Mouse (Mus musculus) T-helper 2 cell (primary cell): ENCODE results near the gene Serpinb6a.

Experiments used
- in situ Hi-C: fragments of 300-600 bp; cut with MboI, MseI; formaldehyde crosslinking; loops from one replicate; pipeline ENCODE4 v1.15.1; 2025; ENCODE audit warnings: high pct_unique_total_duplicates

Serpinb6a gene

GRCm38 (mm10) chr13:33921699-33922098 lies 80.9 kb downstream of the Serpinb6a start:
- in situ Hi-C loops = no loop called here

GRCm38 (mm10) chr13:33921041-33921440 lies 81.6 kb downstream of the Serpinb6a start:
- in situ Hi-C loops = no loop called here

GRCm38 (mm10) chr13:33906821-33907220 lies 95.8 kb downstream of the Serpinb6a start:
- in situ Hi-C loops = loop anchor here (10.0 kb wide), 2 partner anchors 468 to 1052 kb away; partner anchors contain the start of gene Serpinb1a

GRCm38 (mm10) chr13:33905176-33905954 lies 97.2 kb downstream of the Serpinb6a start, which contains the start of gene Serpinb6c:
Gene Serpinb6c, minus strand, starts transcription at chr13:33905708.
- in situ Hi-C loops = loop anchor here (10.0 kb wide), 2 partner anchors 469 to 1051 kb away; partner anchors contain the start of gene Serpinb1a

- in situ Hi-C loops = loop anchor here (10.0 kb wide), 2 partner anchors 472 to 1048 kb away; partner anchors contain the start of gene Serpinb1a
Measured at GRCm38 (mm10) chr13:33903290-33903689, 99.3 kb downstream of the Serpinb6a start.

- in situ Hi-C loops = no loop called here
Measured at GRCm38 (mm10) chr13:33894207-33894606, 108.4 kb downstream of the Serpinb6a start.
